Mouse (Mus musculus): ENCODE results near the gene Maml3.

Maml3 gene

GRCm38 (mm10) chr3:52104636-52105151 is at the start of gene Maml3:
TSS of gene Maml3 (minus strand) at chr3:52105076.
- CTCF ChIA-PET = interaction anchor here (0.6 kb wide), 1 partner anchor 443 kb away, joined by 4 read pairs; no protein-coding TSS in a partner anchor

- CTCF ChIA-PET = no interaction called here
Measured at GRCm38 (mm10) chr3:52151155-52151554, 46.3 kb upstream of the Maml3 start.

GRCm38 (mm10) chr3:52148301-52148700 is 43.4 kb upstream of the Maml3 start:
- CTCF ChIA-PET = no interaction called here

- CTCF ChIA-PET = interaction anchor here (0.6 kb wide), 1 partner anchor 32 kb away, joined by 4 read pairs; no protein-coding TSS in a partner anchor
Measured at GRCm38 (mm10) chr3:52144776-52145460, 40.0 kb upstream of the Maml3 start.

GRCm38 (mm10) chr3:52143017-52143416 is 38.1 kb upstream of the Maml3 start:
- CTCF ChIA-PET = no interaction called here

GRCm38 (mm10) chr3:52140162-52140561 is 35.3 kb upstream of the Maml3 start:
- CTCF ChIA-PET = no interaction called here

GRCm38 (mm10) chr3:52125421-52125820 is 20.5 kb upstream of the Maml3 start:
- CTCF ChIA-PET = no interaction called here

GRCm38 (mm10) chr3:52120858-52121257 is 16.0 kb upstream of the Maml3 start:
- CTCF ChIA-PET = interaction anchor here (0.6 kb wide), 1 partner anchor 579 kb away, joined by 7 read pairs; no protein-coding TSS in a partner anchor

GRCm38 (mm10) chr3:52119216-52119615 is 14.3 kb upstream of the Maml3 start:
- CTCF ChIA-PET = no interaction called here

GRCm38 (mm10) chr3:52115421-52115820 is 10.5 kb upstream of the Maml3 start:
- CTCF ChIA-PET = no interaction called here

GRCm38 (mm10) chr3:52108027-52108426 is 3.2 kb upstream of the Maml3 start:
- CTCF ChIA-PET = interaction anchor here (0.7 to 0.9 kb wide), 2 partner anchors 23 to 90 kb away, joined by 3 read pairs; no protein-coding TSS in a partner anchor

- CTCF ChIA-PET = interaction anchor here (0.6 kb wide), 2 partner anchors 60 to 444 kb away, joined by 4 to 7 read pairs; no protein-coding TSS in a partner anchor
Measured at GRCm38 (mm10) chr3:52105156-52105555, 280 bp upstream of the Maml3 start.

GRCm38 (mm10) chr3:52104208-52104607 is 668 bp downstream of the Maml3 start:
- CTCF ChIA-PET = no interaction called here

GRCm38 (mm10) chr3:52103531-52104181 is 1.2 kb downstream of the Maml3 start:
- CTCF ChIA-PET = no interaction called here

- CTCF ChIA-PET = interaction anchor here (0.8 kb wide), 1 partner anchor 102 kb away, joined by 5 read pairs; no protein-coding TSS in a partner anchor
Measured at GRCm38 (mm10) chr3:52102601-52103530, 2.0 kb downstream of the Maml3 start.

- CTCF ChIA-PET = interaction anchor here (0.5 to 0.8 kb wide), 2 partner anchors 101 to 102 kb away, joined by 3 to 5 read pairs; no protein-coding TSS in a partner anchor
Measured at GRCm38 (mm10) chr3:52101977-52102600, 2.8 kb downstream of the Maml3 start.

- CTCF ChIA-PET = interaction anchor here (0.5 to 0.8 kb wide), 2 partner anchors 101 to 102 kb away, joined by 3 to 5 read pairs; no protein-coding TSS in a partner anchor
Measured at GRCm38 (mm10) chr3:52101401-52101976, 3.4 kb downstream of the Maml3 start.

- CTCF ChIA-PET = interaction anchor here (0.6 kb wide), 1 partner anchor 877 kb away, joined by 14 read pairs; no protein-coding TSS in a partner anchor
Measured at GRCm38 (mm10) chr3:52100926-52101325, 4.0 kb downstream of the Maml3 start.

GRCm38 (mm10) chr3:52100306-52100705 is 4.6 kb downstream of the Maml3 start:
- CTCF ChIA-PET = no interaction called here

GRCm38 (mm10) chr3:52099286-52099685 is 5.6 kb downstream of the Maml3 start:
- CTCF ChIA-PET = no interaction called here
